Mouse (Mus musculus) E14TG2a.4 (cell line): ENCODE results near the gene Atp6v0b.

ENCODE experiments used
- CTCF ChIP-seq: conservative IDR thresholded peaks from 2 replicates; pipeline ENCODE4 v1.5.1; 2014; ENCODE audit warnings: low read length
- NANOG ChIP-seq: IDR thresholded peaks from 2 replicates; pipeline ENCODE4 v1.6.1; 2014; ENCODE audit warnings: borderline replicate concordance, low read length, mixed read lengths
- POU5F1 ChIP-seq: IDR thresholded peaks from 2 replicates; pipeline ENCODE4 v1.6.1; 2014; ENCODE audit warnings: low read length, borderline replicate concordance

DNA sequence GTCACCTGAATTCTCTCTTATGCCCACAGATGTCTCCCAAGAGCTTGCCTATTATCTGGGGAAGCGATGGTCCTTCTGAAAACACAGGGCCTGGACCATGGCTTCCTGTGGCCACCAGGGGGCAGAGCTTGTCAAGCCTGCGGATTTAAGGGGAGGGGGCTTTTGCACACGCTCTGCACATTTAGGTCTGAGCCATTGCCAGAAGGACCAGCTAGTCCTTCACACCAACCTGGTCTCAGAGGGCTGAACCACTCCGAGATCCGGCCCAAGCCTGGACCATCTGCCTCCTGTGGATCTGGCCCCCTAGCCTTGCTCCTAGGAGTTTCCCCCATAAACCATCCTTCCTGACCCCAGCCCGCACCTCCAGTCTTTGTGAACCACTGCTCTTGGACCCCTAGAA lies 41.1 kb upstream of the Atp6v0b start:
- peak; percentile 92 for TF ChIP-seq CTCF
- TF ChIP-seq NANOG, result no peak
- TF ChIP-seq POU5F1, result no peak
